Mouse (Mus musculus): ENCODE measurements at regions not wholly inside any gene's neighbourhood (a gene's known extent, or its start where the extent isn't known, plus 50 kb on each side); places are given as distances from the start of the nearest gene placed in this dataset.

DNA sequence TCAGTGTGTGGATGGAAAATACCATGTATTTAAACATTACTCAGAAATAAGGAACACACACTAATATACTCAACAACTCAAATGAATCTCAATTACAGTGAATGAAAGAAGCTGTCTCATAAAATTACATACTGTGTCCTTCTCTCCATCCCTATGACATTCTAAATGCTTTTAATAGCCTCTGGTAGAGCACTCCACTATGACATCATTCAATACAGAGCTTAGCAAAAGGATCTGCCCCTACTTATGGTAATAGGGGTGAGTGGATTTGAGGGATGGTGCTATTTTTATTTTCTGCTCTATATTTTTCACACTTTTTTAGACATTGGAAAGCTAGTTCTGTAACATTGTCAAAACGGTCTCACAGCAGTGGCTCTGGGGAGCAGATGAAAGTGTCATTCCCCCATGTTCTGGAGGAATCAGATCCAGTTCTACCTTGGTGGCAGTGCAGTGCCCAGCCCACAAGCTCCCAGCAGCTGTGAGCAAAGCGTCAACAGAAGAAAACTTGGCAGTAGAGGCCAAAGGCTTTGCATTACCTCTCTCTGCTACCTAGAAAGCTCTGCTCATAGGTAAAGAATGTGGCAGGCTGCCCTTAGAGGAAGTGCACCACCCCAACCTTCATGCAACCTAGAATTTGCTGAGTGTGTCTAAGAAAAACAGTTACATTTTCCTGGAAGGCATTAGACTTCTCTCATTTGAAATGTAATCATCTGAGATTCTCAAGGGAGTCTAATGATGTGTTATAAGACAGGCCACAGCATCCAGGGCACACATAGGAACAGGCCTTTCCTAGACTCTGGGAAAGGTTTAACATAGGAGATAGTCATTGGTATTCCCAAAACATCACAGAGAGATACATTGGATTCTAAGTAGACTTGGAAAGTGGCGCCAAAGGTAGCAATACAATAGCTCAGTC lies 138.1 kb downstream of the Snx19 start:
- TF ChIP-seq POLR2A (IDR thresholded peaks at IDR 0.05; ENCODE audit: insufficient read depth, low read depth, low read length) (no peak), CTCF (IDR thresholded peaks at IDR 0.05; ENCODE audit: insufficient read depth, low read depth, low read length) (no peak)
- Histone ChIP-seq H3K4me3 (ENCODE audit: insufficient read depth, low read depth, low read length) (no peak overlapping the region), H3K27ac (ENCODE audit: insufficient read depth, low read depth, low read length) (no peak overlapping the region), H3K4me1 (ENCODE audit: control insufficient read depth, insufficient read depth, low read length) (no peaks in the 10 kb centered on the region; the same call in 1 of the 2 replicates)
- WGBS = 74% methylated on average over 3 of the region's 3 CpGs

- no peak overlapping the region for H3K4me3 ChIP-seq (ENCODE audit: insufficient read depth, low read depth, low read length)
- H3K27ac ChIP-seq (ENCODE audit: insufficient read depth, low read depth, low read length) = no peak overlapping the region
- no peaks in the 10 kb centered on the region; the same call in 1 of the 2 replicates for H3K4me1 ChIP-seq (ENCODE audit: control insufficient read depth, insufficient read depth, low read length)
- 66% methylated on average over 5 of the region's 5 CpGs for WGBS
- TF ChIP-seq POLR2A (IDR thresholded peaks at IDR 0.05; ENCODE audit: insufficient read depth, low read depth, low read length) = no peak
Measured at GRCm38 (mm10) chr9:30563399-30563798, 136.5 kb downstream of the Snx19 start.

DNA sequence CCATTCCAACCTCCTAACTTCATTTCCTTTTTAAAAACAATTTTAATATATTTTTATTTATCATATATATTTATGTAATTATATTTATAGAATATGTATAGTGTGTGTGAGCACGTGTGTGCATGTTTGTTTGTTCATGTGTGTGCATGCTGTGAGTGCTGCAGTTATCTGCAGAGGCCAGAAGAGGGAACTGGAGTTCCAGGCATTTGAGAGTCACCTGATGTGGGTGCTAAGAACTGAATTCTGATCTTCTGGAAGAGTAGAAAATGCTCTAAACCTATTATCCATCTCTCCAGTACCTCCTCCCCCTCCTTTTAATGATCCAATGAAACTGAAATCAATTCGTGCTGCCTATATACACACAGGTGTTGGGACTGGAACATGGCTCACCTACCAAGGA lies 128.0 kb downstream of the Snx19 start:
- 84% methylated on average over 2 of the region's 2 CpGs for WGBS
- no peaks in the 10 kb centered on the region for H3K4me1 ChIP-seq (ENCODE audit: control insufficient read depth, insufficient read depth, low read length)
- TF ChIP-seq POLR2A (IDR thresholded peaks at IDR 0.05; ENCODE audit: insufficient read depth, low read depth, low read length) = no peak
- TF ChIP-seq CTCF (IDR thresholded peaks at IDR 0.05; ENCODE audit: insufficient read depth, low read depth, low read length) = no peak
- no peak overlapping the region for H3K4me3 ChIP-seq (ENCODE audit: insufficient read depth, low read depth, low read length)
- H3K27ac ChIP-seq (ENCODE audit: insufficient read depth, low read depth, low read length) = no peak overlapping the region

DNA sequence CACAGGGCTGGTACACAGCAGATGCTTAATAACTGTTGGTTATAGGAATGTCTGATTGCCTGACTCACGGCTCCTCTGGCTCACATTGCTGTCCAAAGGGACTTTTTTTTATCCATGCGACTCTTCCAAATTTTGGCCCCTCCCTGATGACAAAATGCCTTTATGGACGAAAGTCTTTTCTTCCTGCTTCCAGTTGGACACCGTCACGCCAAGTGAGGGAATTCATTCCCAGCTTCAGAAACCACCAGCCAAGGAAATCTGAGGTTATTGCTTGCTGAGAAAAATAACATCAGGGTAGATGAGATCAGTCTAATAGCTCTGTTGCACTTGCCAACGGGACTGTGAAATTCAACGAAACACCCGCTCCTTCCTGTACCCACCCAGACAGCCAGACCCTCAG lies 125.8 kb downstream of the Snx19 start:
- TF ChIP-seq CTCF (IDR thresholded peaks at IDR 0.05; ENCODE audit: insufficient read depth, low read depth, low read length) = no peak
- no peak for TF ChIP-seq POLR2A (IDR thresholded peaks at IDR 0.05; ENCODE audit: insufficient read depth, low read depth, low read length)

GRCm38 (mm10) chr9:30549892-30550515 lies 123.1 kb downstream of the Snx19 start:
- H3K4me3 ChIP-seq (ENCODE audit: insufficient read depth, low read depth, low read length) = no peak overlapping the region
- 89% methylated on average over 5 of the region's 5 CpGs for WGBS
- TF ChIP-seq CTCF (IDR thresholded peaks at IDR 0.05; ENCODE audit: insufficient read depth, low read depth, low read length) = no peak
- TF ChIP-seq POLR2A (IDR thresholded peaks at IDR 0.05; ENCODE audit: insufficient read depth, low read depth, low read length) = no peak
- H3K27ac ChIP-seq (ENCODE audit: insufficient read depth, low read depth, low read length) = no peak overlapping the region
- H3K4me1 ChIP-seq (ENCODE audit: control insufficient read depth, insufficient read depth, low read length) = no peaks in the 10 kb centered on the region

More for the DNA sequence above, 125.8 kb downstream of the Snx19 start:
- 88% methylated on average over 8 of the region's 8 CpGs for WGBS
- no peaks in the 10 kb centered on the region for H3K4me1 ChIP-seq (ENCODE audit: control insufficient read depth, insufficient read depth, low read length)
- H3K4me3 ChIP-seq (ENCODE audit: insufficient read depth, low read depth, low read length) = no peak overlapping the region
- no peak overlapping the region for H3K27ac ChIP-seq (ENCODE audit: insufficient read depth, low read depth, low read length)

- WGBS = 95% methylated on average over 6 of the region's 6 CpGs
- Histone ChIP-seq H3K27ac (ENCODE audit: insufficient read depth, low read depth, low read length) (no peak overlapping the region), H3K4me3 (ENCODE audit: insufficient read depth, low read depth, low read length) (no peak overlapping the region), H3K4me1 (ENCODE audit: control insufficient read depth, insufficient read depth, low read length) (no peaks in the 10 kb centered on the region)
- TF ChIP-seq CTCF (IDR thresholded peaks at IDR 0.05; ENCODE audit: insufficient read depth, low read depth, low read length) (no peak), POLR2A (IDR thresholded peaks at IDR 0.05; ENCODE audit: insufficient read depth, low read depth, low read length) (no peak)
Measured at GRCm38 (mm10) chr9:30539858-30540257, 113.0 kb downstream of the Snx19 start.

DNA sequence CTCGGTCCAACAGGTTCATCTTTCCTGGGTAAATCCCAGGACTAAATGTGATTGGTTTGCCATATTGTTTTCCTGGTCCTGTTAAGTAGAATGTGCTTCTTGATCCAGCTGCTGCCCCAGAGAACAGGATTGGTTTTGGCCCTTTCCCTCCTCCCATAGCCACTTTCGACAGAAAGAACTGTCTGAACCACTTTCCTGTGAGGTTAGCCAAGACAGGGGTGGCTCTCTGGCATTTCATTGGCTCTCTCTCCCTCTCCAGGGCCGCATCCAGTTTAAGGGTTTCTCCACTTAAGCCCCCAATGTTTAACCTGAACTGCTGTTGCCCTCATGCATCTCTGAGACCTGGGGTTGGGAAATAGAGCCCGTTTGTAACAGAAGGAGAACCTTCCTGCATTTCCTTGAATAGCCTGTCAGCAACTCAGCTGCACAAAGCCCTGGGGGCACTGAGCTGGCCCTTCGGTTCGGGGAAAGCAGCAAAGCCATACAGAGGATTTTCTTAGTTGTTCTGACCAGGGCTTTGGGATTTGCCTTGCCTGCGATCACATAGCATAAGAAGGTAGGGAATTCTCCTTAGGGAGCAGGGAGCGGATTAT lies 109.7 kb downstream of the Snx19 start:
- no peak for TF ChIP-seq POLR2A (IDR thresholded peaks at IDR 0.05; ENCODE audit: insufficient read depth, low read depth, low read length)
- TF ChIP-seq CTCF (IDR thresholded peaks at IDR 0.05; ENCODE audit: insufficient read depth, low read depth, low read length) = no peak
- Histone ChIP-seq H3K4me1 (ENCODE audit: control insufficient read depth, insufficient read depth, low read length) (peaks cover 5% of the 10 kb centered on the region), H3K4me3 (ENCODE audit: insufficient read depth, low read depth, low read length) (no peak overlapping the region), H3K27ac (ENCODE audit: insufficient read depth, low read depth, low read length) (no peak overlapping the region)
- WGBS = 71% methylated on average over 8 of the region's 8 CpGs

- Histone ChIP-seq H3K27ac (ENCODE audit: insufficient read depth, low read depth, low read length) (no peak overlapping the region), H3K4me3 (ENCODE audit: insufficient read depth, low read depth, low read length) (no peak overlapping the region), H3K4me1 (ENCODE audit: control insufficient read depth, insufficient read depth, low read length) (peaks cover 5% of the 10 kb centered on the region)
- 80% methylated on average over 4 of the region's 4 CpGs for WGBS
- TF ChIP-seq CTCF (IDR thresholded peaks at IDR 0.05; ENCODE audit: insufficient read depth, low read depth, low read length) (no peak), POLR2A (IDR thresholded peaks at IDR 0.05; ENCODE audit: insufficient read depth, low read depth, low read length) (no peak)
Measured at GRCm38 (mm10) chr9:30534961-30535360, 108.1 kb downstream of the Snx19 start.

Measured in olfactory bulb, adult 2 months (tissue).